Mouse (Mus musculus): Measurements from ENCODE around the gene Fgfr3.

Gene Fgfr3

DNA sequence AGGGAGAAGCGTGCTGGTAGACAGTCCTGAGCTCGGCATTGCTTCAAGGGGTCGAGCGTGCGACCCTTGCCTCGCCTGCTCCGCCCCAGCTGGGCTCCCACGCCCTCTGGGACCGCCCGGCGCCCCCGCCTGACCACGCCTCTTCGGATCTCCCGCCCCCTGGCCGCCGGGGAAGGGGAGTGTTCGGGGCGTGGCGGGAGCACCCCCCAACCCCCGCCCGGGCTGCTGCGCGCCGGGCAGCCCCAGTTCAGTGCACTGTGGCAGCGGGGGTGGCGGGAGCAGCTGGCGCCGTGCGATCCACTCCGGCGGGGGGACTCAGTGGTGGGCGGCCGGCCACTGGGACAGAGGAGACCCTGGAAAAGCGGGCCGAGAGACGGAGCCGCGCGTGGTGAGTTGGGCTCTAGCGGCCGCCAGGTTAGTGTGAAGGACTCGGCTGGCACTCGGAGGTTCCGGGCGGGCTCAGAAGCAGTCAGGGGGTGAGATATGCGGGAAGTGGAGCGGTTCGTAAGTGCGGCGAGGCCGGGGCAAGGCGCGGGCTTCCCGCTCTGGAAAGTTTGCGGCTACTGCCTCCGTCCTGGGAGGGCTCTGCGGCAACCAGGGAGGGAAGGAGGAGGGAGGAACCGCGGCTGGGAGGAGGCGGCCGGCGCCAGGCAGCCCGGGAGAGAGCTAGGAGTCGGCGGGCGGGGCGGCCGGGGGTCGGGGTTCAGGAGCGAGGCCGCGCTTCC is at the start of gene Fgfr3:
Gene Fgfr3 (plus strand): TSS at position 134 of the 725 bp plus-strand sequence.
- DNase-seq (ENCODE audit: low spot score): peak; percentile 70

DNA sequence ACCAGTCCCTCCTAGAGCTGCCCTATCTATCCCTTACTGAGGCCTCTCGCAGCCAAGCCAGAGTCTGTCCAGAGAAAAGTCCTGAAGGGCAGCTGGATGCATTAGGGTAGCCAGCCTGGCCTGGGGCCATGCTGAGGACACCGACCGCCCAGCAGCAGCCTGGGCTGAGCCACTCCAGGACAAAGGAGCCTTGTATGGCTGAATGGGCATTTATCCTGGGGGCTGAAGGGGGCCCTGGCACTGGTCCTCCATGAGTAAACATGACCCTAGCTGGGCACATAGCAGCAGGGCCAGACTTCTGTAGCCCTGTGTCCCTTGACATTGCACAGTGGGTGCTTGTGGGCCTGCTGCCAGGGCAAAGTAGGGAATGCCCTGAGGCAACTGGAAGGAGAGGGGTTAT is 47.0 kb upstream of the Fgfr3 start:
- no peak for DNase-seq (ENCODE audit: low spot score)

DNA sequence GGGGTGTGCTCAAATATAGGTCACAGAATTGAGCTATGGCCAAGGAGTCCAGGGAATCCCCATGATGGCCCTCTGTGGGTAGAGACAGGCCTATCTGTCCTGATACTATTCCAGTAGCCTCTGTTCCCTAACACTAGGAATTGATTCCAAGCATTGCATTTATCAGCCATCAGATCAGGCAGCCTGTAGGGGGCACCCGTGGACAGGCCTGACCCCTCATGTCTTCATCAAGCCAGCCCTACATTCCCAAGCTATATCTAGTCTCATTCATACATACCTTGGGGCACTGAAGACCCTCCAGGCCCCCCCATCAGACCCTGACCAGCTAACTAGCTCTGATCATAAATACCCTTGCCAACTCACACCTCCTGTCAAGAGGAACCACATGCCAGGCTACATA is 45.5 kb upstream of the Fgfr3 start:
- no peak for DNase-seq (ENCODE audit: low spot score)

DNA sequence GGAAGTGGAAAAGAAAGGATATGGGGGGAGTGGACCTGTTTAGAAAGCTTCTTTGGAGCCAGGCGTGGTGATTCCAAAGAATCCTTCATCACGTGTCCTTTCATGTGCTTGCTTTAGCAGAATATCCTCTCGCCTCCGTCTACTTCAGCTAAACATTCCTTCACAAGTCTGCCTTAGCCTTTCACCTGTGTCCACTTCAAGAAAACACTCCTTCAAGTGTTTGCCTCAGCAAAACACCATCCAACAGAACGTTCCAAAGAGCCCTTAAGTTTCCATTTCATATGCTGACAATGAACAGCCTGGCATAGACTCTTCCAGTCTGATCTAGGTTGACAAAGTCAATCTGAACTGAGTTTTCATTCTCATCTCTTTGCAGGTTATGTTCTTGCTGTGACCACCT is 43.2 kb upstream of the Fgfr3 start:
- DNase-seq (ENCODE audit: low spot score): no peak

DNA sequence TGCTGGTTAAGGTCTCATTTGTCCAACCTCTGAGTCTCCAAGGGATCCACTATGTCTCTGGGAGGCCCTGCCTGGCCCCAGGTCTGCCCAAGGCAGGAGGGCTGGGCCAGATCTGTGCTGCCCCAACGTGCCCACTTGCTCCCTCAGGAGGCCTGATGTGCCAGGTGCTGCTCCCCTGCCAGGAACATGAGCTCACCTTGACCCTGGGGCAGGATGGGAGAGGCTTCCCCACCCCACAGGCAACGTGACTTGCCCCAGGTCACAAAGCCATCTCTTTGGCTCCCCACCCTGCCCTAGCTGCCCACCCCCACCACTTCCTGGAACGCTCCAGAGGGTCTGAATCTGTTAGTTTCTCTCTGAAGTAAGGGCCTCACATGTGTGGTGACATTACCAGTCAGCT is 40.4 kb upstream of the Fgfr3 start:
- DNase-seq (ENCODE audit: low spot score): no peak

DNA sequence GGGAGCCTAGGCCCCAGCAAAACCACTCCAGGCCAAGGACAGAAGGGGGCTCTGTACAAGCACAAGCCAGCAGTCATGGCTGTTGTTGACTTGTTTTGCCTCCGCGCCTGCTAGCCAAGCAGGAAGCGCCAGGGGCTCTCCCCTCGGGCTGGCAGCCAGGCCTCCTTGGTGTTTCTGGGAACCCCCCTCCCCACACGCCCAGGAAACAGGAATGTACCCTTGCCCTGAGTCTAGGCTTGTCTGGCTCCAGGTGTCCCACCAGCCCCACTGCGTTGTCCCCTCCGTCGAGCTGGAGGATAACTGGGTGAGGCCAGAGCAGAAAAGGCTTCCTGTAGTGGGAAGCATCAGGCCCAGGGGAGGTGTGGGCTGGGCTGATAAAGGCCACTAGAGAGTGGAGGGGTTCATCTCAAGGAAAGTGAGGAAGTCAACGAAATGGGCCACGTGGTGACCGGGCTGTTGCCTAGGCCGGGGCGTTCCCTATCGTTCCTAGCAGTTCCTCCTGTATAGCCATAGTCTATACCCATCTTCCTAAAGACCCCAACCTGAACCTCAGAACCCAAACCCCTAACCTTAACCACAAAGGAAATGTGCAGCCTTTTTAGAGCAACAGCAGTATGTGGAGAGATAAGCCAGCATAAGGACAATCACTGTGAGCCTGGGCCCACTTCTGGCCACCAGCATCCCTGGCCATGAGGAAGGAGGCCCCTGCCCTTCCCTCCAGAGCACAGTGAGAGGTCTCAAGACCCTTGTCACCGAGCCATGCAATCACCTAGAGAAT is 39.7 kb upstream of the Fgfr3 start:
- DNase-seq (ENCODE audit: low spot score): no peak

DNA sequence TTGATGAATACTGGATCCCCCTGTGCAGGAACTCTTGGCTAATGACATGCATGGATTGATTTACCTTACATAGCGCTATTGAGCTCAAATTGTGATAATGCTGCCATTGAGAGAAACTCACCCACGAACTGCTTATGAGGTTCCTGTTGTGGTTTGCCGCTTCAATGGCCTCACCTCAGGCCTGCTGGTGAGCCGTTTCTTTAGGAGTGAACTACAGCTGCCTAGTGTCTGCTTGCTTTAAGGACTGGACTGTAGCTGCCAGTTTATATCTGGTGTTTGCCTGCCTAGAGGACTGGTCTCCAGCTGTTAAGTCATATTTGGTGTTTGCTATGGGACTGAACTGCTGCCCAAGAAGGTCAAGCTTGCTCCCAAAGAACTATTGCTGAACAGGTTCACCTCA is 38.5 kb upstream of the Fgfr3 start:
- no peak for DNase-seq (ENCODE audit: low spot score)

DNA sequence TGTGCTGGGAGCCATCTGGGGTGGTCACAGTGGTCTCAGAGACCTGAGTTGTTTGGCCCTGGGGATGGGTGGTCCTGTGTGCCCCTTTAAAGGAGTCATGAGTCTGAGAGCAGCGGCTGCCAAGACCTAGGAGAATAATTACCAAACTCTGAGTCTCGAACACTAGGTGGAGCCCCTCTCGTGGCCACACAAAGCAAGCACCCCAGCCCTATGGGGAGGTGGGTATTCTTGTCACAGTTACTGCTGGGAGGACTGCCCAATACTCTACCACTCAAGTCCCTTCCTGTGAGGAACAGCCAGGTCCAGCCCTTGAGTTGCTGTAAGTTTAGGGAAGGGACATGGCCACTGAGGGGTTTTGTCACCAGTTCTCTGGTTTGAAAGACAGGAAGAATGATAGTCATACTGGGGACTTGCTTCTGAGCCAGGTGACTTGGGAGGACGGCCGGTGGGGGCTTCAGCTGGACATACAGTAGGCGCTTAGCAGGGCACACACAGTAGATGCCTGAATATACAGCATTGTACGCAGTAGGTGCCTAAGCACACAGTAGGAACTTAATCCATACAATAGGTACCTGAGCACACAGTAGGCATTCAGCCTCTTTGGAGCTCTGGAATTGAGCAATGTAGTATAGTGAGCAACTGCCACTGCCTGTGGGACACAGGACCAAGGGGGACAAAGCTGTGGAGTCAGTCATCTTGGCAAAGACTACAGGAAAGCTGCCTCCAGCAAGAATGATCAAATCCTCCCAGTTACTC is 37.4 kb upstream of the Fgfr3 start:
- no peak for DNase-seq (ENCODE audit: low spot score)

DNA sequence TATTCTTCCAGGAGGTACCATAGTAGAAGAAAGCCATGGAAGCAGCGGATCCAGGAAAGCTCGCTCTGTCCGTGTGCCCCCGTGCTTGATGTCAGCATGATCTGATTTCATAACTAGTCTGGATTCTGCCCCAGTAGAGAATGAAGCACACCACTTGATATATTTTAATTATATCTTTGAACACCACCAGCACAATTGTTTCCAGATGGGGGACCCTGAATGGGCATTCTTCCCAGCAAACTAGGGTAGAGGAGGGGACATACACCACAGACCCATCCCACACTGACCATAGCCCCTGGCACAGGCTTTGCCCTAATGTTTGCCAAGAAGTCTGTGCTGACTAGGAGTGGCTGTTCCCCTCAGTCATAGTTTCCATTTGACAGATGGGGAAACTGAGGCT is 36.5 kb upstream of the Fgfr3 start:
- DNase-seq (ENCODE audit: low spot score): no peak

DNA sequence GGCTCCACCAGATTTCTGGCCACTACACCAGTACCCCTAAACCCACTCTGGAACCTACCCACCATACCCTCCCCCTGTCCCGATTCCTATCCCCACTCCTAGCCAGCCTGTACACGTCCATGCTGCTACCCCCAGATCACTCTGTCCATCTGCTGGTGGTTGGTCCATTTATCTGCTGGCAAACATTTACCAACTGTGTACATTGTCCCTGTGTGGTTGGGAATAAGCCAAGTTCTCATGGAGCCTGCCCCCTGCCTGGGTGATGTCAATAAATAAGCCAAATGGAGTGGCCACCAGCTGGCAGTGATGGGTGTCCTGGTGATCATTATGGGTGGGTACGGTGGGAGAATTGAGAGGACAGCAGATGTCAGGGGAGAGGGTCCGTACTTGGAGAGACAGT is 34.3 kb upstream of the Fgfr3 start:
- no peak for DNase-seq (ENCODE audit: low spot score)

DNA sequence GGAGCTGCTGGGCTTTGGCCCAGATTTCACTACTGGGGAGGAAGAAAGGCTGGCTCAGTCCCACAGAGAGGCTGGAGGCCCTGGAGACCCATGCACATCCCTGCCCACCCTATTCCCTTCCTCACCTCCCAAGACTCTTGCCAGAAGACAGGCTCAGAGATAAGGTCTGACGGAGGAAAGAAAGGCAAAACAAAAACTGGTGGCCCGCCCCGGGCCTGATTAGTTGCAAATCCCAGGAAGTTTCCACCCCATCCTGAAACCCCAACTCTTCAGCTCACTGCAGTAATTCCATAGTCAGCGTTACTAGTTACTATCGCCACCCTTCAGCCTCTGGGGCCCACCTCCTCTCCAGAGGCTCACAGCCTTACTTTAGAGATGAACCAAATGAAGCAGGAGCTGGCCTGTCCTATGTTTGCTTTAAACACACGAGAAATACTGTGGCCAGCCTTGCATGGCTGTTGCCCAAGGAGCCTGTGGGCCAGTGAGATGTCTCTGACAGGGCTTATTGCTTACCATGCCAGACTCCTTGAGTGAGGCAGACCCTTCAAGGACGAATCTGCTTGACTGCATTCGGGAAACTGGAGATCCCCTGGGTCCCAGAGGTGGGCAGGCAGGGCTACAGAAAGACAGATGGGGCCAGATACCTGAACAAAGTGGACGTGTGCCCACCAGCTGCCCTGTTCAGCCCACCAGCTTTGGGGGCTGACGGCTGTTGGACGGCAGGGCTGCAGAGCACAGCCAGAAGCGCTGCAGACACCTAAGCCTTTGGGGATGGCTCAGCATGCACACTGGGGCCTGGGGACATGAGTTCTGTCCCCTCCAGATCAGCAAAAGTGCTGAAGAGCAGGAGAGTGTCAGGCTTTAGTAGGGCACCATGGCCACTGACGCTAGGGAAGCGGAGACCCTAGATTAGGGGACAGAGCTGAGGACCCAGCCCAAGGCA is 32.9 kb upstream of the Fgfr3 start:
- DNase-seq (ENCODE audit: low spot score): no peak

DNA sequence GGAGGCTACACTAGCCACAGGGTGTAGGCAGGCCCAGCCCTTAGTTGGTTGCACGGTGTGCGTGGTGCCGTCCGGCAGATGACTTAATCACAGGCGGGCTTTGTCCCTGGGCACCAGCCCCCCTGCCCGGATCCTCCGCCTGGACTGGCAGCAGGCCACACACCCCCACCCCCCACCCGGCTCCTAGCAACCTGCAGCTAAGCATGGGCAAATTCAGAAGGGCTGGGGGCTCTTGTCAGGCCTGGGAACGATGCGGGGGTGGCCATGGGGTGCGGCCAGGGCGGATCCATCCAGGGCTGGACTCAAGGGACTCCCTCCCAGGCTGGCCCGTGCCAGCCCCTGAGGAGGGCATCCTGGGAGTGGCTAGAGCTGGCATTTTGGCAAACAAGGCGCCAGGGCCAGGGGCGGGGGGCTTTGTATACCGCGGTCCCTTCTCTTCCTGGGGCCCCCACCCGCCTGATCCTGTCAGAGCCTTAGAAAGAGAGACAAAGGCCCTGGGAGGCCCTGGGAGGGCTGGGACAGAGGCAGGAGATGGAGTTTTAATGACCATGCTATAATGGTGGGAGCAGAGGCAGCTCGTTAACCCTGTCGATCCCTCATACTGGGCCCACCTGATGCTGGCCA is 32.1 kb upstream of the Fgfr3 start:
- no peak for DNase-seq (ENCODE audit: low spot score)

DNA sequence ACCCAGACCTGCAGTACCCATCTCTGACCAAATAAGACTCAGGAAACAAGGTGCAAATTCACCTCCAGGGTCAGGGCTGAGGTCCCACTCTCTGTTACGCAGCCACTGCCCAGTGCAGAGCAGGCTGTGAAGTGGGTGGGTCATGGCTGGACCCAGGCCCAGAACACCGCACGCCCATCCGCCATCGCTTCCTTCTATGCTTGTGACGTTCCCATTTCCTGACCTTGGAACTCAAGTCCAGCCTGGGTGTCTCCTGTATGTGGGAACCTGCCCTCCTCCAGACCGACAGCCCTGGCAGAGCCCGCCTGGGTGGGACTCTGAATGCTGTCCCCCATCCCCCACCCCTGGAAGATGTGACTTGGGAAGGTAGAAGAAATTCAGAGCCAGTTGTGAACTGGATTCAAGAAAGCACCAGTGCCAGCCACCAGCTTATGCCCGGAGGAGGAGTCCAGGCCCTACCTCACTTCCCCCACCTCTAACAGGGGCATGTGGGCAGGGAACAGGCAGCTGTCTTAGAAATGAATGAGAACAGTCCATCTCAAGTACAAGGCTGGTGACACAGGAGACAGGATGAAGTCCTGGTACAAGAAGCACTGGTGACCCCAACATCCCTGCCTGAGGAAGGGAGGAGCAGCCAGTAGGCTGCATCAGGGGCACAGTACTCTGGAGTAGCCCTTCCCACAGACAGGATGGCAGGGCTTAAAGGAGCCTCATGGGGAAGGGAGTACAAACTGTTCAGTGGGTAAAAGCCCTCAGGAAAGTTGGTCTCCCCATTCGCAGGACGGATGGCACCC is 31.4 kb upstream of the Fgfr3 start:
- no peak for DNase-seq (ENCODE audit: low spot score)

DNA sequence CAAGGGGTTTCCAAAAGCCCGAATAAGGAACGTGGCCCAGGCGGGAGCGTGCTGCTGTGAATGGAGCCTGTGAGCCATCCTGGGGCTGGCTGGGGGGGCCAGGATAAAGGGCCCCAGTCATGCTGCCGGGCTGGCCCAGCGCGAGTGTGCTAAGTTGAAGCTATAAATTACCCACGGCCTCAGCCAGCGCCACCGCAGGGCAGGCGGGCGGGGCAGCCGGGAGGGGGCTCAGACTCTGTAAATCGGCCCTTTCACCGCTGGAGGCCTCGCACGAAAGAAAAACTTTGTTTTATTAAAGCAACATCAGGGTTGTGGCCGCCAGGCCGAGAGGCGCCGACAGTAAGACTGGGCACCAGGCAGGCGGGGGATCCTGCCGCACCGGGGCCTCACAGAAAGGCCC is 29.1 kb upstream of the Fgfr3 start:
- DNase-seq (ENCODE audit: low spot score): no peak

DNA sequence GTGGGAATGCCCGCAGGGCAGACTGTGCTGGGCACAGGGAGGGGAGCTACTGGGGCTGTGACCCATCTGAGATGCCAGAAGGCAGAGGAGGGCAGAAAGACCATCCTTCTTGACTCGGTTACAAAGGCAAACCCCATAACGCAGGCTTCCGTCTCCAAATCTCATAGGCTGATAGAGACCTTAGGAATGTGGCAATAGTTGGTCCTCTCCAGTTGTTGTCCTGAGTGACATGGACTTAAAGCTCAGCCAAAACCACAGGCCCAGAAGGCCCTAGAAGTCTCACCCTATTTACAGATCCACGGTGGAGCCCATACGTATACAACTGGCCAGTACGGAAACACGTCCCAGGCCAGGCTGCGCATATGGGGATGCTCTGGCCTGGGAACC is 27.0 kb upstream of the Fgfr3 start:
- no peak for DNase-seq (ENCODE audit: low spot score)

DNA sequence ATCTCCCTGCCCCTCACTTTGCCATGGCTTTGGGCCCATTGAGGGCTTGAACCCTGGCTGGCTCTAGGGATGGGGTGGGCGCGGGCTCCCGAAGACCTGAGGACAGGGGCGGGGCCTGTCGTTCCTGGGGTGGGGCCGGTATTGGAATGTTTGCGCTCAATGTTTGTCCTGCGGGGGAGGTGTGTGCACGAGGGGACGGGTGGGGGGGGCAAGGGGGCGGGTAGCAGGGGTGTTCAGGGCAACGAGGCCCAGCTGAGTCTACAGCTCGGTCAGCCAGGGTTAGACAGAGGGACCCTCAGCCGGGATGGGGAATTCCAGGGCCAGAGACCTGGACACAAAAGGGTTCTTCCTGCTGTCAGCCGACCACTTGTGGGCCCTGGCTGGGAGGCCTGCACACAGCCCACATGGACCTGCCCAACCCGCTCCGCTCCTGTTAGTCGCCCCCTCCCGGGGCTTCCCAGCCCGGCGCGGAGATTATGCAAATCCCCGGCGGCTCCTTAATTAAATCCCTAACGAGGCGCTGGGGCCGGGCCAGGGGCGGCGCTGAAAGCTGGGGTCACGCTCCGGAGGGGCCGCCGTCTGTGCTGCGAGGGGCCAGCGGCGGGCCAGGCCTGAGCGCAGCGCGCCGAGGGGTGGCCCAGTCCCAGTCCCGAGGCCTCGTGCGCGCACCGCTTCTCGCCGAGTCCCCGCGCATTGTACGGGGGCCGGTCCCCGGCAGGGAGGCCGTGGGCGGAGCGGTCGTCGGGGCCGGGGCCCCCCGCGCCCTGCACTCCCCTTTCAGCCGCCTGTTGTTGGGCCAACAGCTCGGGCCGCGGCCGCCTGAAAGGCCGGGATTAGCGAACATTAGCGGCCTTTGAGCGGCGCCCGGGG is 26.4 kb upstream of the Fgfr3 start:
- peak; percentile 72 for DNase-seq (ENCODE audit: low spot score)

DNA sequence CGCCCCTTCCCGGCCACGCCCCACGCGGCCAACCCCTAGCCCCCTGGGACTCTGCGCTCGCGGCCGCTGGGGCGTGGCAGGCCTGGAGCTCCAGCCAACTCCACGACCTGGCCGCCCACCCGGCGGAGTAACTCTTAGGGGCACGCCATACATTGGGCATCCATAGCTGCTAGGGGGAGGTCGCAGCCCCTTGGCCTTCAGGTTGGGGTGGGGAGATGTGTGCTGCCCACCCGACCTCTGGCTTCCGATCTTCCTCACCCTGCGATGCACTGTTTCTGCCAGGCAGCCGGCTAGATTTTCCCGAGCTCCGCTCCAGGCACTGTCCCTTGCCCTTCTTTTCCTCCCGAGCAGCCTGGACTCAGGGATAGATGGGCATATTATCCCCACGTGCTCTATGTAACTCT is 25.8 kb upstream of the Fgfr3 start:
- DNase-seq (ENCODE audit: low spot score): no peak

DNA sequence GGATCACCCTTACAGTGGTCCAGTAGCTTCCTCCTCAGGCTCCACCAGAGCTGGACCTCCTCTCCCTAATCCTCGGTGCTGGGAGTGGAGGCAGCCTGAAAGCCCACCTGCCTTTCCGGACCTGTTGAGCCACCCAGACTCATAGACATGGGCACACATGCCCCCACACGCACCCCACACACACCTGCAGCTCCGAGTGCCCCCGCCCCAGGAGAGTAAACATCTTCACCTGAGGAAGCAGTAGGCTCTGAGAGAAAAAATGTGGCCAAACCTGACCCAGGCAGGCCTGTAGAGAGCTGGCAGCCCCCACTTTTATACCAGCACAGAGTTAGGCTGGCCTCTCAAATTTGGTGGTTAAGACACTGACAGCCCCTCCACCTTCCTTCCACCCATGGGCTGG is 25.0 kb upstream of the Fgfr3 start:
- no peak for DNase-seq (ENCODE audit: low spot score)

DNA sequence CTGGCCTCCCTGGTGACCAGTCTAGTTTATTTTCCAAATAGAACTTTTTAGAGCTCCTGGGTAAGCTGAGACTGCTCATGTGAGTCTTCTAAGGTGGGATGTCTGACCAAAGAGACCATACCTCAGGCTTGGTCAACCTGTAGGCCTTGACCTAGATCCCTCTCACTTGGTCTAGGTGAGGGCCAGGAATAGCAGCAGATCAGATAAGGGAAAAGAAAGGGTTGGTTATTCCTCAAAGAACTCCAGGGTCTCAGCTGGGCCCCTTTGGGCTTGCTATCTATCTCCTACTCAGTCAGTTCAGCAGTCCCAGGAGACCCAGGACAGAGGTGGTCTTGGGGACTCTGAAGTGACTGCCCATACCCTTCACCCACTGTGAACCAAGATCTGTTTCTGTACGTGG is 23.9 kb upstream of the Fgfr3 start:
- DNase-seq (ENCODE audit: low spot score): no peak
